Mouse (Mus musculus): ENCODE data around the gene Tbc1d4. TPM values are rescaled to one million over a fixed set of nuclear protein-coding genes. Genes with fewer than 3 reads are reported as not detected.

Tbc1d4 gene
- polyA plus RNA-seq, 1 experiment from 2014 or later = 8.7 TPM

DNA sequence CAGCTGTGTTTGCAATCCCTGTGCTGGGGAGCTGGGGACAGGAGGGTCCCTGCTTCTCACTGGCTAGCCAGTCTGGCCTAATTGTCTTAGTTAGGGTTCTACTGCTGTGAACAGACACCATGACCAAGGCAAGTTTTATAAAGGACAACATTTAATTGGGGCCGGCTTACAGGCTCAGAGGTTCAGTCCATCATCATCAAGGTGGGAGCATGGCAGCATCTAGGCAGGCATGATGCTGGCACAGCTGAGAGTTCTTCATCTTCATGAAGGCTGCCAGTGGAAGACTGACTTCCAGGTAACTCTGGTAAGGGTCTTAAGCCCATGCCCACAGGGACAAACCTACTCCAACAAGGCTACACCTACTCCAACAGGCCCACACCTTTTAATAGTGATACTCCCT, 109.2 kb downstream of the Tbc1d4 start:
- no peak overlapping the region for H3K4me3 ChIP-seq (ENCODE audit: low read depth, low read length)
- no peak overlapping the region for H3K9ac ChIP-seq (replicated peaks; ENCODE audit: low read depth, low read length)
- ATAC-seq (ENCODE audit: insufficient number of reproducible peaks, insufficient read depth, low FRiP score, low read depth) = no peak
- H3K4me1 ChIP-seq (ENCODE audit: control insufficient read depth, insufficient read depth, low read length) = no peaks in the 10 kb centered on the region
- no peaks in the 10 kb centered on the region for H3K36me3 ChIP-seq (ENCODE audit: control insufficient read depth, insufficient read depth, low read length)
- H3K27ac ChIP-seq (ENCODE audit: low read length) = no peak overlapping the region
- no peaks in the 10 kb centered on the region for H3K27me3 ChIP-seq (ENCODE audit: control insufficient read depth, insufficient read depth, low read length)
- no peaks in the 10 kb centered on the region for H3K9me3 ChIP-seq (ENCODE audit: control insufficient read depth, low read depth, low read length)
- no peak overlapping the region for H3K4me2 ChIP-seq (replicated peaks; ENCODE audit: low read depth, low read length)
- 100% methylated on average over 1 of the region's 1 CpGs for WGBS

DNA sequence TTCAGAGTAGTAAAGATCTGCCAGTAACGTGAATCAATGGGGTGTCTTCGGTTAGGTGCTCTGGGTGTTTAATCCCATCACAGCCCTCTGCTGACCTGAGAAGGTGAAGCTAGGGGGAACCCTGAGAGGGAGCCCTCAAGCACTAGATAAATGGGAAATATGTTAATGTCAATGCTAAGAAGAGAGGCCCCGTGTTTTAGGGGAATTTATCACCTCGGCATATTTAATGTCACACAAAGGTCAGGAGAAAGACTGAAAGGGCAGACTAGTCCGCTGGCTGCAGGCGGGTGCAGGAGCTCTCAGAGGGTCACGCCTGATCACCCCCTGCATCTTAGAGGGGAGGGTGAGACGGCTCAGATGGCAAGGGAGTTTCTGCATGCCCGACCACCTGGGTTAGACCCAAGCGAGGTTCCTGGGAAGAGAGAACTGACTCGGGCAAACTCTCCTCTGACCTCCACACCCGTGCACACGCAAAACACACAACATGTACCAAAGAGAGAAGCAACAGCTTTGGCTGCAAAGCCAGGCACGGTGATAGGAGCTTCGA, 120.7 kb downstream of the Tbc1d4 start:
- WGBS = 40% methylated on average over 15 of the region's 15 CpGs
- ATAC-seq (ENCODE audit: insufficient number of reproducible peaks, insufficient read depth, low FRiP score, low read depth) = no peak
- Histone ChIP-seq H3K4me1 (ENCODE audit: control insufficient read depth, insufficient read depth, low read length) (no peaks in the 10 kb centered on the region), H3K9me3 (ENCODE audit: control insufficient read depth, low read depth, low read length) (no peaks in the 10 kb centered on the region), H3K4me3 (ENCODE audit: low read depth, low read length) (no peak overlapping the region), H3K9ac (replicated peaks; ENCODE audit: low read depth, low read length) (no peak overlapping the region), H3K36me3 (ENCODE audit: control insufficient read depth, insufficient read depth, low read length) (no peaks in the 10 kb centered on the region), H3K4me2 (replicated peaks; ENCODE audit: low read depth, low read length) (no peak overlapping the region), H3K27me3 (ENCODE audit: control insufficient read depth, insufficient read depth, low read length) (no peaks in the 10 kb centered on the region), H3K27ac (ENCODE audit: low read length) (no peak overlapping the region)

DNA sequence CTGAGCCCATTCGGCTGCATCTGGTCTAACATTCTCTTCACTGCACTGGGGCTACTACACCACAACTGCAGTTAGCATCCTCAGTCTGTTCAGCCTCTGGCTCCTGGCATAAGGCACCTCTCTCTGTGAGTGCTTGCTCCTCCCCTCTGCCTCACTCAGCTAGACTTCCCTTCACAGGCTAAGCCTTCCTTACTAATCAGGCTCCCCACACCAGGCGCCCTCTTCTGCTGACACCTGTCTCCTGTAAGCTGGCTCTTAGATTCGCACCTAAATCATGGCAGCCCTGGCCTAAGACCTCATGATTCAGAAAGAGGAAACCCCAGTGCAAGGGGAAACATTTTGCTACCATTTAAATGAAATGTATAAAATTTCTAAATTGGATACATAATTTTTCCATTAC, 122.4 kb downstream of the Tbc1d4 start:
- Histone ChIP-seq H3K27me3 (ENCODE audit: control insufficient read depth, insufficient read depth, low read length) (no peaks in the 10 kb centered on the region), H3K27ac (ENCODE audit: low read length) (no peak overlapping the region), H3K36me3 (ENCODE audit: control insufficient read depth, insufficient read depth, low read length) (no peaks in the 10 kb centered on the region), H3K4me3 (ENCODE audit: low read depth, low read length) (no peak overlapping the region), H3K9me3 (ENCODE audit: control insufficient read depth, low read depth, low read length) (no peaks in the 10 kb centered on the region), H3K4me1 (ENCODE audit: control insufficient read depth, insufficient read depth, low read length) (no peaks in the 10 kb centered on the region), H3K9ac (replicated peaks; ENCODE audit: low read depth, low read length) (no peak overlapping the region), H3K4me2 (replicated peaks; ENCODE audit: low read depth, low read length) (no peak overlapping the region)
- 62% methylated on average over 3 of the region's 3 CpGs for WGBS
- ATAC-seq (ENCODE audit: insufficient number of reproducible peaks, insufficient read depth, low FRiP score, low read depth) = no peak

DNA sequence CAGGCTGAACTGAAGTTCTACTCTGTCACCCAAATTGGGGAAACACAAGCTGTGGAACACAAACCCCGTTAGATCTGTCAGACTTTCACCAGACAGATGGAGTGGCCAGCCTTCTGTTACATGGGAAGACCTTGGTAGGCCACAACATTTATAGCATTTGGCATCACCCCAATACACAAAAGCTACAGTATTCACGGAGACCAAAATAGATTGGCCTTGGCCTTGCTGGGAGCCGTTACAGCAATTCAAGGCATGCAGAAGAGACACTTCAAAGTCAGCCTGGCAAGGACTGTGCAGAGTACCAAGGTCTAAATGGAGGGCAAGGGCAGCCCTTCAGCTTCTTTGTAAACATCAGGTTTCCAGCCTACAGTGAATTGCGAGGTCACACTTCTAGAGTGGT, 125.8 kb downstream of the Tbc1d4 start:
- WGBS = 54% methylated on average over 4 of the region's 4 CpGs
- H3K4me3 ChIP-seq (ENCODE audit: low read depth, low read length) = no peak overlapping the region
- no peak overlapping the region for H3K27ac ChIP-seq (ENCODE audit: low read length)
- ATAC-seq (ENCODE audit: insufficient number of reproducible peaks, insufficient read depth, low FRiP score, low read depth) = no peak
- H3K4me2 ChIP-seq (replicated peaks; ENCODE audit: low read depth, low read length) = no peak overlapping the region
- H3K9me3 ChIP-seq (ENCODE audit: control insufficient read depth, low read depth, low read length) = no peaks in the 10 kb centered on the region
- H3K36me3 ChIP-seq (ENCODE audit: control insufficient read depth, insufficient read depth, low read length) = no peaks in the 10 kb centered on the region
- H3K9ac ChIP-seq (replicated peaks; ENCODE audit: low read depth, low read length) = no peak overlapping the region
- no peaks in the 10 kb centered on the region for H3K27me3 ChIP-seq (ENCODE audit: control insufficient read depth, insufficient read depth, low read length)
- H3K4me1 ChIP-seq (ENCODE audit: control insufficient read depth, insufficient read depth, low read length) = no peaks in the 10 kb centered on the region

DNA sequence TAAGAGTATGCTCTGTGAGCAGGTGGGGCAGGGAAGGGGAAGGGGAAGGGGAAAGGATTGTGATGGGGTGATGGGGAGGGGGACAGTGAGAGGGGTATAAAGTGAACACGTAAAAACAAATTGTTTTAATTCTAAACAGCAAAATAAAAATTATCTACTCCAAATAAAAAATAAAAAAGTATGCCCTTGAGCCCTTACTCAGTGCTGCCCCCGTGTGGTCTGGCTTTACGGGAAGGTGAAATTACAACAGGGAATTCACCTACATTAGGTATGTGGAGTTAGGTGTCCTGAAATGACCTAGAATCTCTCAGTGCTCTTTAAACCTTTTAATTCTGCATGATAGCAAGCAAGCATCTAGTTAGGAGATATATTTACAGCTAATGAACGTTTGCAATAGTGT, 126.7 kb downstream of the Tbc1d4 start:
- Histone ChIP-seq H3K27me3 (ENCODE audit: control insufficient read depth, insufficient read depth, low read length) (no peaks in the 10 kb centered on the region), H3K27ac (ENCODE audit: low read length) (no peak overlapping the region), H3K4me2 (replicated peaks; ENCODE audit: low read depth, low read length) (no peak overlapping the region), H3K36me3 (ENCODE audit: control insufficient read depth, insufficient read depth, low read length) (no peaks in the 10 kb centered on the region), H3K4me3 (ENCODE audit: low read depth, low read length) (no peak overlapping the region), H3K9ac (replicated peaks; ENCODE audit: low read depth, low read length) (no peak overlapping the region), H3K4me1 (ENCODE audit: control insufficient read depth, insufficient read depth, low read length) (no peaks in the 10 kb centered on the region), H3K9me3 (ENCODE audit: control insufficient read depth, low read depth, low read length) (no peaks in the 10 kb centered on the region)
- no peak for ATAC-seq (ENCODE audit: insufficient number of reproducible peaks, insufficient read depth, low FRiP score, low read depth)
- 42% methylated on average over 4 of the region's 4 CpGs for WGBS

DNA sequence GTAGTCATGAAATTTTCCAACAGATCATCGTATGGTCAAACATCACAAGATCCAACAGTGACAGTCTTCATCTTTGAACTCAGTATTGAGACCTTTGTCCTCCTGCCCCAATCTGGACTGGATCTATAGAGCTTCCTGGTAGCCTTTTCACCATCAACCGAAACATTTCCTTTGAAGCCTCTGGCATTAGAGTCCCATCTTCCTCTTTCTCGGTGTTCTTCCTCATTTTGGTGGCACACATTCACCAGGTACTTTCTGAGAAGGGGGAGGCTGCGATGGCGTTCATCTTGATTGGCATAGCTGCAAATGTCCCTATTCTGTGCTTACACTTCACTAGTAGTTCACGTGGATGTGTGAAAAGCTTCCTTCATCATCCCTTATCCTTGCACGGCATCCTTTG, 127.8 kb downstream of the Tbc1d4 start:
- H3K9me3 ChIP-seq (ENCODE audit: control insufficient read depth, low read depth, low read length) = no peaks in the 10 kb centered on the region
- H3K4me2 ChIP-seq (replicated peaks; ENCODE audit: low read depth, low read length) = no peak overlapping the region
- H3K4me3 ChIP-seq (ENCODE audit: low read depth, low read length) = no peak overlapping the region
- no peak for ATAC-seq (ENCODE audit: insufficient number of reproducible peaks, insufficient read depth, low FRiP score, low read depth)
- no peak overlapping the region for H3K27ac ChIP-seq (ENCODE audit: low read length)
- no peaks in the 10 kb centered on the region for H3K36me3 ChIP-seq (ENCODE audit: control insufficient read depth, insufficient read depth, low read length)
- no peaks in the 10 kb centered on the region for H3K4me1 ChIP-seq (ENCODE audit: control insufficient read depth, insufficient read depth, low read length)
- H3K27me3 ChIP-seq (ENCODE audit: control insufficient read depth, insufficient read depth, low read length) = no peaks in the 10 kb centered on the region
- WGBS = 91% methylated on average over 7 of the region's 7 CpGs
- no peak overlapping the region for H3K9ac ChIP-seq (replicated peaks; ENCODE audit: low read depth, low read length)

DNA sequence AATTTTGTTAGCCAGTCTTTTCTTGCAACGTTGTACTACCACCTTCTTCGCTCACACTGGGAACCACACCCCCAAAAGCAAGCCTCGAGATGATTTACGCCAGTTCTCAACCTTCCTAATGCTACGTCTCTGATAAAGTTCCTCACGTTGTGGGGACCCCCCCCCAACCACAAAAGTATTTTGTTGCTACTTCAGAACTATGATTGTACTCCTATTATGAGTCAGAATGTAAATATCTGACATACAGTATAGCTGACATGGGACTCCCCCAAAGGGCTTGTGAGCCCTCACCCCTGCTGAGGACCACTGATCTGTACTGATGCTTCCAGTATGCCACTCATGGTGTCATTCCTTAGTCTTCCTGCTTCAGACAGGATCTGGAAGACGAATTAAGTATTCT, 128.4 kb downstream of the Tbc1d4 start:
- Histone ChIP-seq H3K36me3 (ENCODE audit: control insufficient read depth, insufficient read depth, low read length) (no peaks in the 10 kb centered on the region), H3K4me1 (ENCODE audit: control insufficient read depth, insufficient read depth, low read length) (no peaks in the 10 kb centered on the region), H3K4me3 (ENCODE audit: low read depth, low read length) (no peak overlapping the region), H3K9me3 (ENCODE audit: control insufficient read depth, low read depth, low read length) (no peaks in the 10 kb centered on the region), H3K27ac (ENCODE audit: low read length) (no peak overlapping the region), H3K4me2 (replicated peaks; ENCODE audit: low read depth, low read length) (no peak overlapping the region), H3K27me3 (ENCODE audit: control insufficient read depth, insufficient read depth, low read length) (no peaks in the 10 kb centered on the region), H3K9ac (replicated peaks; ENCODE audit: low read depth, low read length) (no peak overlapping the region)
- 80% methylated on average over 7 of the region's 7 CpGs for WGBS
- no peak for ATAC-seq (ENCODE audit: insufficient number of reproducible peaks, insufficient read depth, low FRiP score, low read depth)

DNA sequence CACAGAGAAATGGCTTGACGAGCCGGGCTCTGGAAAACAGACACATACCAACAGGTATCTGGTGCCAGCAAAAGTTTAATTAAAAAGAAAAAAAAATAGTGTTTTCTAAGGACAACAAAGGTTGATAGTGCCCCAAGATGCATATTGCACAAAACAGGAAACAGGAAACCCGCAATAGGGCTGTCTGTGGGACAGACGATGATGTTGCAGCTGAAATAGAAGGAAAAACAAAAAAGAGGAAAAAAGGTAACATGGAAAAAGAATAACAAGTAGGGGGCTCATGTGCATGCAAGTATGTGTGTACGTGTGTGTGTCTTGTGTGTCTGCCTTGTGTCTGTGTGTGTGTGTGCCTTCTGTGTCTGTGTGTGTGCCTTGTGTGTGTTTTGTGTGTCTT, 131.2 kb downstream of the Tbc1d4 start:
- no peak for ATAC-seq (ENCODE audit: insufficient number of reproducible peaks, insufficient read depth, low FRiP score, low read depth)
- no peak overlapping the region for H3K4me2 ChIP-seq (replicated peaks; ENCODE audit: low read depth, low read length)
- 59% methylated on average over 5 of the region's 5 CpGs for WGBS
- H3K27ac ChIP-seq (ENCODE audit: low read length) = no peak overlapping the region
- no peaks in the 10 kb centered on the region for H3K27me3 ChIP-seq (ENCODE audit: control insufficient read depth, insufficient read depth, low read length)
- H3K4me1 ChIP-seq (ENCODE audit: control insufficient read depth, insufficient read depth, low read length) = no peaks in the 10 kb centered on the region
- H3K9me3 ChIP-seq (ENCODE audit: control insufficient read depth, low read depth, low read length) = no peaks in the 10 kb centered on the region
- no peak overlapping the region for H3K9ac ChIP-seq (replicated peaks; ENCODE audit: low read depth, low read length)
- H3K36me3 ChIP-seq (ENCODE audit: control insufficient read depth, insufficient read depth, low read length) = no peaks in the 10 kb centered on the region
- H3K4me3 ChIP-seq (ENCODE audit: low read depth, low read length) = no peak overlapping the region

DNA sequence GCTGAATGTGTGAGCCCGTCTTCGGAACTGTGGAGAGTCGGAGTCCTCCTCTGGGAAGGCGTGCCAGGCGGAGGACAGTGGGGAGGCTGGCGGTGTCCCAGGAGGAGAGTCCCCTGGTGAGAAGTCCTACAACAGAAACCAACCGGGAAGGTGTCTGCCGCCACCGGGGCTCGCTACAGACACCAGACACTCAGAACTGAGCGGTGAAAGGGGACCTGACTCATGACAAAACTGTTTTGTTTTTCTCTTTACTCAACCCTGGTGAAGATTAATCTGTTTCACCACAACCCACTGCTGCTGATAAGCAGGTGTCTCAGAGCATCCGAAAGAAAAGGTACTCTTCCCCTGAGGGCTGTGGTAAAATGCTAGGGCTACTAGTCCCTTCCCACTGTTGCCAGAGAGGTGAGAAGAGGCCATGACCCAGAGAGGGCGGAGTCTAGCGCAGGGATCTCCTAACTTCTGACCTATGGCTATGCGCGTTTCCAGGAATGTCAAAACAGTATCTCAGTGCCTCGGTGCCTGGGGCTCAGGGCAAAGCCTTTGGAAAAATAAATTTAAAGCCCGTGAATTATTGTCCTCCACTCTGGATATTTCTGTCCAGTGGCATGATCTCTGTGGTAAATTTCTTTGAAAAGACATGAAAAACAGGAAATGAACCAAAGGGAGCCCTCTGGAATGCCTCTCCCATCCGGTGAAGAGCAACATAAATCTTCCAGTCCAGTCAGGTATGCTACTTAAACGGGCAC, 131.7 kb downstream of the Tbc1d4 start:
- no peak overlapping the region for H3K9ac ChIP-seq (replicated peaks; ENCODE audit: low read depth, low read length)
- no peak overlapping the region for H3K4me2 ChIP-seq (replicated peaks; ENCODE audit: low read depth, low read length)
- H3K36me3 ChIP-seq (ENCODE audit: control insufficient read depth, insufficient read depth, low read length) = no peaks in the 10 kb centered on the region
- no peak overlapping the region for H3K27ac ChIP-seq (ENCODE audit: low read length)
- H3K4me3 ChIP-seq (ENCODE audit: low read depth, low read length) = no peak overlapping the region
- no peak for ATAC-seq (ENCODE audit: insufficient number of reproducible peaks, insufficient read depth, low FRiP score, low read depth)
- WGBS = 41% methylated on average over 20 of the region's 20 CpGs
- H3K9me3 ChIP-seq (ENCODE audit: control insufficient read depth, low read depth, low read length) = no peaks in the 10 kb centered on the region
- no peaks in the 10 kb centered on the region for H3K27me3 ChIP-seq (ENCODE audit: control insufficient read depth, insufficient read depth, low read length)
- H3K4me1 ChIP-seq (ENCODE audit: control insufficient read depth, insufficient read depth, low read length) = no peaks in the 10 kb centered on the region
